Mouse (Mus musculus) G1E (cell line): ENCODE data around the gene Slc45a1.

Experiments used
- CTCF ChIP-seq: IDR thresholded peaks from 2 replicates; pipeline ENCODE4 v1.5.1; 2012; ENCODE audit warnings: low read depth, low read length, inconsistent platforms, mixed read lengths
- GATA1 ChIP-seq: IDR thresholded peaks from 2 replicates; pipeline ENCODE4 v1.6.1; 2012; ENCODE audit warnings: borderline replicate concordance, low read length, inconsistent platforms, mixed read lengths
- GATA2 ChIP-seq: IDR thresholded peaks from 2 replicates; pipeline ENCODE4 v1.6.1; 2012; ENCODE audit warnings: low read depth, low read length, inconsistent platforms, borderline replicate concordance
- POLR2AphosphoS5 ChIP-seq: IDR thresholded peaks from 2 replicates; pipeline ENCODE4 v1.6.1; 2012; ENCODE audit warnings: low read depth, low read length, inconsistent platforms; ENCODE audit not compliant: insufficient replicate concordance
- TAL1 ChIP-seq: conservative IDR thresholded peaks from 2 replicates; pipeline ENCODE4 v1.6.1; 2012; ENCODE audit warnings: low read depth, low read length, inconsistent platforms, mixed read lengths

- TF ChIP-seq CTCF (no peak), GATA1 (no peak), POLR2AphosphoS5 (no peak), TAL1 (no peak), GATA2 (no peak)
Measured at GRCm38 (mm10) chr4:150622641-150623040, 29.3 kb downstream of the Slc45a1 start.
